Mouse (Mus musculus) left cerebral cortex, postnatal 10 days (tissue): ENCODE results near the gene Snx22. TPM values are rescaled to one million over a fixed set of nuclear protein-coding genes. Genes with fewer than 3 reads are reported as not detected.

ENCODE experiments used
- DNase-seq, 2 experiments: peaks; one replicate each; pipeline ENCODE4 v3.0.0; 2021 to 2022; ENCODE audit warnings: low spot score in 2 of 2, mixed read lengths in 1 of 2; ENCODE audit errors: extremely low spot score in 1 of 2
- intact Hi-C: fragments of 180-260 bp; cut with DNase I; formaldehyde crosslinking; loops from one replicate; pipeline ENCODE4 v1.15.1; 2025
- total RNA-seq, 2 experiments: library from RNA; stranded (reverse); gene quantifications; 2 replicates each; pipeline ENCODE4 v1.2.3; 2021

Snx22 gene
- total RNA-seq, 2 experiments from 2014 or later, result 4.6 to 4.9 TPM

DNA sequence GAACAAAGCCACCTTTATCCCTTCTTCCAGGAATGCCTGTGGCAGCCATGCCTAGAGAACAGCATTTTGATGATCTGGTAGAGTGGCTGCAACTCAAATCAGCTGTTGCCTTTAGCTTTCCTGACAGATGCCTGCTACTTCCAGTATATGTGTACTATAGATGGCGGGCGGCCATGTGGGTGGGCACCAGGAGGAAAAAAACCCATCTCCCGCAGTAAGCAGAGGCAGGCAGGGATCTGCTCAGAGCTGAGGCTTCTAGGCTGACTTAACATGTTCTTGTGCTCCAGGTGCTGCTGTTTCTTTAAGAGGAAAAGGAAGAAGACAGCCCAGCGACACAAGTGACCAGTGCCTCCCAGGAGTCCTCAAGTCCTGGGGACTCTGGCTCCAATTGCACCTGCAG, 30.2 kb downstream of the Snx22 start:
- no peak for DNase-seq
- intact Hi-C loops, result no loop called here

- DNase-seq, result no peak
- intact Hi-C loops, result no loop called here
Observed at GRCm38 (mm10) chr9:66038581-66038980, 30.9 kb downstream of the Snx22 start.

DNA sequence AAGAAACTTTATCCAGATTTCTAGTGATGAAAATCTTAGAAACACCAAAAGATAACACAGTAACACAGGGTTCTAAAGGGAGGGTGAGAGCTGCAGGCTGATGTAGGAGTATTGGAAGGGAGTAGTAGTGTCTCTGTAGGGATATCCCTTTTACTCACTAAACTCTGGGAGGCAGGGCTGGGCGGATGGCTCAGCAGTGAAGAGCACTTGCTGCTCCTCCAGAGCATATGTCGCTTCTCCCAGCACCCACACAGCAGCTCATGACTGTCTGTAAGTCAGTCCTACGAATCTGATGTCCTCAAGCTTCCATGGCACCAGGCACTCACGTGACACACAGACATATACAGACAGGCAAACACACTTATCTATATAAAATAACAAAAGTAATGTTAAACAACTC, 31.4 kb downstream of the Snx22 start:
- intact Hi-C loops, result no loop called here
- DNase-seq, result no peak

DNA sequence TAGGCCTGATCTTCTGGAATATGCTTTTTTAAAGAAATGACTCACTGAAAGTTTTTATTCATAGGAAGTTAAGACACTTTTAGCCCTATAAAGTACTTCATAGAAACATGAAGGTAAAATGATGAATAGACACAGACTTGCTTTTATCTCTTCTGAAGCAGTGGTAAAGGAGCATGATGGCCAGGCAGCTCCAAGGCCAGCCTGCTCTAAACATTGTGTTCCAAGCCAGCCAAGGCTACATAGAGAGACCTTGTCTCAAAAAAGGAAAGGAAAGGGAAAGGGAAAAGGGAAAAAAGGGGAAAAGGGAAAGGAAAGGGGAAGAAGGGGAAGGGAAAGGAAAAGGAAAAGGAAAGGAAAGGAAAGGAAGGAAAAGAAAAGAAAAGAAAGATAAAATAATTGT, 48.9 kb downstream of the Snx22 start:
- intact Hi-C loops, result no loop called here

More for the DNA sequence above, 48.9 kb downstream of the Snx22 start:
- DNase-seq, result no peak

Other genes with a start within 250 kb of the Snx22 start
- 10 to 100 TPM; 41.3 to 42.2 TPM for gene Zfp609, start 242.2 kb downstream of the Snx22 start, total RNA-seq
- 1 to 10 TPM; 1.4 to 3.6 TPM for gene Pclaf, start 179.5 kb downstream of the Snx22 start, total RNA-seq
- gene Trip4, start 160.9 kb downstream of the Snx22 start, total RNA-seq, result 10 to 100 TPM; 34.8 to 37.6 TPM
- gene Csnk1g1, start 160.8 kb downstream of the Snx22 start, total RNA-seq, result 10 to 100 TPM; 45.9 to 56.4 TPM
- gene Ppib, start 9.5 kb downstream of the Snx22 start, total RNA-seq, result 100 to 1,000 TPM; 238 to 241 TPM
- gene Snx1, start 56.9 kb upstream of the Snx22 start, total RNA-seq, result 10 to 100 TPM; 43.6 to 44.9 TPM
- gene Ciao2a, start 56.9 kb upstream of the Snx22 start, total RNA-seq, result 10 to 100 TPM; 25.9 to 26.0 TPM
- gene Dapk2, start 88.5 kb upstream of the Snx22 start, total RNA-seq, result 1 to 10 TPM; 2.1 to 3.2 TPM